Mouse (Mus musculus): ENCODE results near the gene Ankrd52.

DNA sequence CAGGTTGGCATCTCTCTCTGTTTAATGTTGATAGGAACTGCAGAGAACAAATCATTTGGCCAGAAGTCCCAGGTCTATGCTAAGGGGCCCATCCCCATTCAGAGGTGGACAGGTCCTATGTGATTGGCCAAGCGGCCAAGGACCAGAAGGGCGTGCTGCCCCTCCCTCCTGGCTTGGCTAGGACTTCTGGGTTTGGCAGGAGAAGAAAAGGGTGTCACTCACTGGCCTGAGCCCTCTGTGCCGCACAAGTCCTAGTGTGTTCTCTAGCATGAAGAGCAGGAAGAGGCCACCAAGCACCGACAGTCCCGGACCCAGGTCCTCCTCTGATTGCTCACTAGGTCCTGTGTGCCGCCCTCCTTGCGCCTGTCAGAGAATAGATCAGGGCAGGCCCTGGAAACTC is 20.6 kb downstream of the Ankrd52 start:
- TF ChIP-seq CTCF (IDR thresholded peaks at IDR 0.05; ENCODE audit: control insufficient read depth, insufficient read depth, insufficient replicate concordance, low read depth, low read length), result no peak
- TF ChIP-seq POLR2A (IDR thresholded peaks at IDR 0.05; ENCODE audit: control insufficient read depth, low read depth, low read length), result no peak
